Mouse (Mus musculus): ENCODE results near the gene Topaz1.
"Not testable (repeated sequence)": the region's sequence is repeated elsewhere in the genome, so short reads cannot be mapped to it uniquely, and the experiment has no call there.

The Topaz1 gene

DNA sequence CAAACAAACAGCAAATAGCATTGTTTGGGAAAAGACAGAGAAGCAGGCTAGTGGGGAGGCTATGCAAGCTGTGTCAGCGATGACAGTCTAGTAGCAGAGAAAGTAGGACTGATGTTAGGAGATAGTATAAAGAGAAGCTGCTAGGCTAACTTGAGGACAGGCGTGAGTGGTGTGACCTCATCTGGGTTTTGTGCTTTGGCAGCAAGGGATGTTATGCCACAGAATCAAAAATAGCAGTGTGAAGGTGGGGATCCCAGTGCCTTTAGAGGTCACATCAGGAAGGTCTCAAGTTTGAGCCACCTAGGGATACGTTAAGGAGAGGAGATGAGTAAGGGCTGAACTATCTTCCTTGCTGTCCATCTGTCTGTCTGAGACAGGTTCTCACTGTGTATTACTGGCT lies 63.1 kb downstream of the Topaz1 start:
- DNase-seq (ENCODE audit: low read depth, low spot score), result no peak

- no peak for DNase-seq (ENCODE audit: low read depth, low spot score)
These were observed 65.2 kb downstream of the Topaz1 start for GRCm38 (mm10) chr9:122812386-122812785.

GRCm38 (mm10) chr9:122814775-122815174 lies 67.6 kb downstream of the Topaz1 start:
- DNase-seq (ENCODE audit: low read depth, low spot score), result no peak

DNA sequence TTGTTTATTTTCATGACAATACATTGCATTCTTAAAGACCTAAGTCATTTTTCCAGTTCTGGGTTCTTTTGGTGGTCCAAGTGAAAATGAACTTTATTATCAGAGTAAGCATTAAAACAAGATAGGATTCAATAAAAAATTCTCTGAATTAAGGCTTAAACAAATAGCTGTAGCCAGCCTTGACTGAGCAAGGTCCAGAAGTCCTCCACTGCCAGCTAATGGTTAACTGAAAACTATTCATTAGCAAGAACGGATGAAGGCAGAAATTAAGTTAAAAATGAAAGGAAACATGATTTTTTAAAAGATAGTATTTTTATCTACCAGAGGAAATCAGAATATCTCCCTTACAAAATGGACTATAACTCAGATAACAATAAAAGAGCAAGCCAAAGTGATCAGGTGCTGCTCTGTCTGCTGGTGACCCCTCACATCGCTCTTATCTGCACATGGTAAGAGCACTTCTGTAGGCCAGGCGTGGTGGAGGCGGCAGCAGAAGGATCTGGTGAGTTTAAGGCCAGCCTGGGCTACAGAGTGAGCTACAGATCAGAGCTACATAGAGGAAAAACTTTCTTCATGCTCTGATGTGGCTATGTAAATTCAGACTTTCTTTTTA lies 68.2 kb downstream of the Topaz1 start:
- DNase-seq (ENCODE audit: low read depth, low spot score), result no peak

- no peak for DNase-seq (ENCODE audit: low read depth, low spot score)
These were observed 76.3 kb downstream of the Topaz1 start for GRCm38 (mm10) chr9:122823374-122824017.

- DNase-seq (ENCODE audit: low read depth, low spot score), result no peak
These were observed 79.6 kb downstream of the Topaz1 start for GRCm38 (mm10) chr9:122826743-122827142.

DNA sequence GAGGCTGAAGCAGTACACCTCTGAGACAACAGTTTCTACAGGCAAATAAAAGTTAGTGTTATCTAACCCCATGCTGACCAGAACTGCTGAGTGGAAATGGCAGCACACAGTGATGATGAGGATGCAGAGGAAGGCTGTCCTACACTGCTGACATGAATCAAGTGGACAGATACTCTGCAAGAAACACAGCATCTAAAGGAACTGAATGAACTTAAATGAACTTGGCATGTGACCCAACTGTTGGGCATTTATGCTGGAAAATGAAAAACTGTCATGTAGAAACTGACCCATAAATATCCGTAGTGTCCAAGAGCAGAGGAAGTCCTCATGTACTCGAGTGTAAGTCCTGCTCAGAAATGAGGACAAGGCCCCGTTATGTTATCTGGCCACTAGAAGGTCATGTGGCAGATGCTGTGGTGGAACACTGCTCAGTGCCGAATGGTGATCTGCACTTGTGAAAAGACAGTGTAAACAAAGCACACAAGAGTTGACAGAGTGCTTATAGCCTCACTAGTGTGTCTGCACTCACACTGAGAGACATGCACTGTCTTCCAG lies 82.8 kb downstream of the Topaz1 start:
- DNase-seq (ENCODE audit: low read depth, low spot score), result no peak

- no peak for DNase-seq (ENCODE audit: low read depth, low spot score)
These were observed 89.0 kb downstream of the Topaz1 start for GRCm38 (mm10) chr9:122836126-122836525.

GRCm38 (mm10) chr9:122836790-122837189 lies 89.6 kb downstream of the Topaz1 start:
- peak; percentile 11 for DNase-seq (ENCODE audit: low read depth, low spot score)

DNA sequence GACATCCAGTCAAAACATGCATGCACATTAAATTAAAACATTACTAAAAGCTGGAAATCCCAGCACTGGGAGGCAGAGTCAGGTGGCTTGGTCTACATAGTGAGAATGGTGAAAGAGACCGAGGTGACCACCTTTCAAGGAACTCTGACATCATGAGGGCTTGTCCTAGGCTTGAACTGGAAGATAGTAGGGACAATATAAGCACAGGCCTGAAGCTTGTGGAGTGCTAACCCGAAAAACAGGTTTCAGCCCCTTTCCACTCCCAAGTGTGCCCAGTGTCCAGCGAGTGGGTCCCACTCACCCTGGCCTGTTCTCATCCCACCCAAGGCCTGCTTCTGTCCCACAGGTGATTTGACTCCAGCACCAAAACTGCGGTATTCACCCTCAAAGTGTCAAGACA lies 90.1 kb downstream of the Topaz1 start:
- DNase-seq (ENCODE audit: low read depth, low spot score), result no peak

GRCm38 (mm10) chr9:122837680-122838079 lies 90.5 kb downstream of the Topaz1 start:
- DNase-seq (ENCODE audit: low read depth, low spot score), result no peak

- DNase-seq (ENCODE audit: low read depth, low spot score), result no peak
These were observed 96.6 kb downstream of the Topaz1 start, which contains the start of gene Gm35549 for GRCm38 (mm10) chr9:122843760-122844159. TSS of gene Gm35549 (minus strand) at chr9:122844035.

DNA sequence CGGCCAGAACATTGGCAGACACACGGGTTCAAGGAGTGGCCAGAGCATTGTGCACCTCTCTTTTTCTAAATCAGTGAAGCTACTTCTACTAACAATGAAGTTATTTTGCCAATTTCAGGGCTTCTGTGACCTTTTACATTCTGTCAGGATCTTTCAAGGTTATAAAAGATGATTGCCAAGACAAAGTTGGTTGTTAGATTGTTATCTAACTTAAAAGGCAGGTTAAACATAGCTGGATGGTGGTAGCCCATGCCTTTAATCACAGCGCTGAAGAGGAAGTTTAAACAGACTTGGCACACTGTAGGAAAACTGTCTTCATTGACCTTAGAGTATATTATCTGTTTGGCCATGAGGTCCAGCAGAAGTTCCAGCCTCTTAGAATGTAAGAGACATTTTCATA lies 98.5 kb downstream of the Topaz1 start:
- DNase-seq (ENCODE audit: low read depth, low spot score), result no peak

DNA sequence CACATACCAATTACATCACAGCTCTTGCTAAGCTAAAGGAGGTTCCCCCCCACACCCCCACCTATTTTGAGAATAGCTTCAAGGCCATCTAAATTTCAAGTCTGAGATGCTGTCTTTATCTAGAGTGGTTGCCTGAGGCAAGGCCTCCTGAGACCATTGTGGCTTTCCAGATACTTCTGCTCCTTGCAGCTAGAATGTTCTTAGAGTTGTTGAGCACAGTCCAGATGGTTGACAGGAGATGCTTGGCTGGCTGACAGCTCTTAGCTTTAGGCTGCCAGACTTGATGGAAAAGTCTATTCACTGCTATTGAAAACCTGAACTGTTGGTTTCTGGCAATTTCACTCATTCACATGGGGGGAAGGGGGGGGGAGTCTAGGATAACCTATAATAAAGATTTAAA lies 99.0 kb downstream of the Topaz1 start:
- DNase-seq (ENCODE audit: low read depth, low spot score), result no peak

DNA sequence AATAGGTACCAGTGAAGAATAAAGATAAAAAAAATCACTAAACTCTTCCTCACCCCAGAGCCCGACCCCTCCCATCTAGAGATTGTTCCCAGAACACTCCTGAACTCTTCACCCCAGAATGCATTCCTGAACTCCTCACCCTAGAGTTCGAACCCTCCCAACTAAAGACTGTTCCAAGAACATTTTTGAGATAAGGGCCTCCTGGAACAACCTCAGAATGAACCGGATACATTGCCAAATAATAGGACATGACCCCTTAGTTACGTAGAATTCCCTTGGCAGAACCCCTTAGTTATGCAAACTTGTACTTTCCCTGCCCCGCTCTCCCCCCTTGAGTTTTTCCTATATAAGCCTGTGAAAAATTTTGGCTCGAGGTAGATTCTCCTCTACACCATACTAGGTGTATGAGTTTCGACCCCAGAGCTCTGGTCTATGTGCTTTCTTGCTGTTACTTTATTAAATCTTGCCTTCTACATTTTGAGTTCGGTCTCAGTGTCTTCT lies 100.7 kb downstream of the Topaz1 start:
- DNase-seq (ENCODE audit: low read depth, low spot score), result not testable (repeated sequence)
